10 mouse cellular contexts compared by ENCODE assay signal in the genomic region with DNA sequence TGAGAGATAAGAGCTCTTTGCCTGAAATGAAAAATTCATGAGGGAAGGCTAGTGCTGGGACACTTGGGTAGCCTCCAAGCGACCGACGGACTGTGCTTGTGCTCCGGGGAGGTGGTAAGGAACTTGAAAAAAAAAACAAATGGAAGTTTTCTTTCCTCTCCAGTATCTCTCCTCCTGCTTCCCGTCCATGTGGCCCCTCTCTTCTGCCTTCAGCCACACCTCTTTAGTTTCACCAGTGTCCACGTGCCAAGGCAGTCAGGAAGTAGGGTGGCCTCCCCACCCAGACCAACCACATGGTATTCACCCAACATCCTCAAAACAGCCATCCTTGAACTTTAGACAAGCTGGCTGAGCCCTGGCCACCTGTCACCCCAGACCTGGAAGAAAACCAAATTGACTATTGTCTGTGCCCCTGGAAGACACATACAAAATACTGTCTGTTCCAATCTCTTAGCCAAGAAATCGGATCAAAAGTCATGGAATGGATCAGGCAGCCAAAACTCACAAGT. TPM values are rescaled to one million over a fixed set of nuclear protein-coding genes. Genes with fewer than 3 reads are reported as not detected.
A peak's percentile ranks its signal among the peaks of the same experiment; 100 is the strongest.
DNase-seq lines count a peak whose midpoint lies in the region; ATAC-seq and TF ChIP-seq lines count a peak whose summit lies in the region.
"Had no signal": no experiment of that assay in that cellular context is flagged by ENCODE, and none has a peak within 500 bp of the region (broad histone marks: within the 10 kb centered on the region; RNA-seq: fewer than 3 reads in every experiment).

No protein-coding gene starts in this region.

- H3K27me3 ChIP-seq in midbrain, embryonic 14.5 days (ENCODE audit: control insufficient read depth, insufficient read depth, low read length), result no peaks in the 10 kb centered on the region
- no peaks in the 10 kb centered on the region for H3K27me3 ChIP-seq in midbrain, embryonic 16.5 days (ENCODE audit: control insufficient read depth, insufficient read depth, low read depth, low read length)
- H3K27me3 ChIP-seq: embryonic facial prominence, embryonic 12.5 days had no signal

- no peak overlapping the region for H3K9ac ChIP-seq in midbrain, embryonic 14.5 days (replicated peaks; ENCODE audit: low read length)
- no peak overlapping the region for H3K9ac ChIP-seq in midbrain, embryonic 16.5 days (ENCODE audit: low read depth, low read length)
- H3K9ac ChIP-seq: embryonic facial prominence, embryonic 12.5 days; liver, postnatal 0 days had no signal

- no peaks in the 10 kb centered on the region for H3K36me3 ChIP-seq in midbrain, embryonic 14.5 days (ENCODE audit: control insufficient read depth, insufficient read depth, low read length)
- no peaks in the 10 kb centered on the region for H3K36me3 ChIP-seq in midbrain, embryonic 16.5 days (ENCODE audit: control insufficient read depth, insufficient read depth, low read length)
- H3K36me3 ChIP-seq: embryonic facial prominence, embryonic 12.5 days had no signal

- no peak for TF ChIP-seq CTCF in gastrocnemius, adult 2 months (IDR thresholded peaks at IDR 0.05)

- H3K4me3 ChIP-seq in gastrocnemius, adult 2 months, result no peak overlapping the region
- H3K4me3 ChIP-seq in midbrain, embryonic 14.5 days (replicated peaks; ENCODE audit: low read depth, low read length), result no peak overlapping the region
- no peak overlapping the region for H3K4me3 ChIP-seq in midbrain, embryonic 16.5 days (ENCODE audit: low read depth, low read length)
- H3K4me3 ChIP-seq: embryonic facial prominence, embryonic 12.5 days had no signal

- no peak overlapping the region for H3K4me2 ChIP-seq in midbrain, embryonic 14.5 days (ENCODE audit: low read length)
- no peak overlapping the region for H3K4me2 ChIP-seq in midbrain, embryonic 16.5 days (ENCODE audit: low read length)
- H3K4me2 ChIP-seq: embryonic facial prominence, embryonic 12.5 days had no signal

- no peak for ATAC-seq in midbrain, embryonic 14.5 days (ENCODE audit: low FRiP score, low TSS enrichment)
- no peak for ATAC-seq in midbrain, embryonic 16.5 days
- peak; percentile 62; the same call in 1 of the 2 replicates for ATAC-seq in monocyte, adult 5-6 weeks (replicated peaks; ENCODE audit: insufficient number of reproducible peaks, low FRiP score, low TSS enrichment, poor library complexity, severe bottlenecking)
- ATAC-seq: liver, postnatal 0 days had no signal

- H3K4me1 ChIP-seq in midbrain, embryonic 14.5 days (ENCODE audit: control insufficient read depth, insufficient read depth, low read length), result peaks cover 5% of the 10 kb centered on the region; the same call in 1 of the 2 replicates
- peaks cover 4% of the 10 kb centered on the region; the same call in 1 of the 2 replicates for H3K4me1 ChIP-seq in midbrain, embryonic 16.5 days (ENCODE audit: control insufficient read depth, insufficient read depth, low read length)

- H3K27ac ChIP-seq in gastrocnemius, adult 2 months, result 0 out of 2 replicates have a peak overlapping the region, but pooled peaks have one; percentile 24
- H3K27ac ChIP-seq in midbrain, embryonic 14.5 days (replicated peaks; ENCODE audit: low read depth, low read length), result no peak overlapping the region
- no peak overlapping the region for H3K27ac ChIP-seq in midbrain, embryonic 16.5 days (ENCODE audit: low read length)
- H3K27ac ChIP-seq: embryonic facial prominence, embryonic 12.5 days had no signal

- intact Hi-C loops in gastrocnemius, adult 2 months (cut with DNase I), result no loop called here

- 56% methylated on average over 7 of the region's 7 CpGs for WGBS in midbrain, embryonic 14.5 days
- 52% methylated on average over 7 of the region's 7 CpGs for WGBS in midbrain, embryonic 16.5 days

- DNase-seq in gastrocnemius, adult 2 months, result no peak
- DNase-seq in gastrocnemius, adult 18-20 months (ENCODE audit: low spot score), result no peak
- peak; percentile 19 for DNase-seq in midbrain, embryonic 14.5 days
- peak; percentile 67 for DNase-seq in kidney, adult 9 months
- no peak for DNase-seq in ovary, postnatal 14 days (ENCODE audit: low spot score)
- no peak for DNase-seq in frontal cortex, postnatal 25 days (ENCODE audit: low spot score in 2 of 2)
- DNase-seq: liver, postnatal 0 days had no signal

- no peaks in the 10 kb centered on the region for H3K9me3 ChIP-seq in midbrain, embryonic 14.5 days (ENCODE audit: control insufficient read depth, low read length)
- no peaks in the 10 kb centered on the region for H3K9me3 ChIP-seq in midbrain, embryonic 16.5 days (replicated peaks; ENCODE audit: control insufficient read depth, low read length, poor library complexity, severe bottlenecking)
- H3K9me3 ChIP-seq: embryonic facial prominence, embryonic 12.5 days had no signal

RNA-seq across cellular contexts. Expression of a gene that starts 25.1 kb away (rescaled TPM):
- 1 to 10 TPM; 4.3 to 6.4 TPM for total RNA-seq in gastrocnemius, adult 2 months (2021)
- 1 to 10 TPM; 3.8 to 4.7 TPM for total RNA-seq in gastrocnemius, adult 18-20 months (2021)
- 17.8 and 21.5 TPM in 2 replicates for polyA plus RNA-seq in midbrain, embryonic 14.5 days (2014; fragmentation: Nextera tagmentation; extraction: Ambion mirVana)
- 18.7 and 19.3 TPM in 2 replicates for polyA plus RNA-seq in midbrain, embryonic 16.5 days (2015; fragmentation: Nextera tagmentation; extraction: Ambion mirVana)
- 39.9 to 69.6 TPM (median 41.0 TPM) in 3 replicates for total RNA-seq in monocyte, adult 5-6 weeks (2017)

Comparison
In these comparisons a context has a peak if more than half of its experiments do, and no peak if none do; other contexts are left out.
1. DNase-seq: peak in midbrain, embryonic 14.5 days (single experiment) and kidney, adult 9 months (single experiment); none in gastrocnemius, adult 2 months (single experiment), gastrocnemius, adult 18-20 months (single experiment), ovary, postnatal 14 days (single experiment) and frontal cortex, postnatal 25 days (0 of 2).